Mouse (Mus musculus): Measurements from ENCODE around the gene Fxyd7. TPM values are rescaled to one million over a fixed set of nuclear protein-coding genes. Genes with fewer than 3 reads are reported as not detected.

The Fxyd7 gene
- total RNA-seq (2023), result not detected

DNA sequence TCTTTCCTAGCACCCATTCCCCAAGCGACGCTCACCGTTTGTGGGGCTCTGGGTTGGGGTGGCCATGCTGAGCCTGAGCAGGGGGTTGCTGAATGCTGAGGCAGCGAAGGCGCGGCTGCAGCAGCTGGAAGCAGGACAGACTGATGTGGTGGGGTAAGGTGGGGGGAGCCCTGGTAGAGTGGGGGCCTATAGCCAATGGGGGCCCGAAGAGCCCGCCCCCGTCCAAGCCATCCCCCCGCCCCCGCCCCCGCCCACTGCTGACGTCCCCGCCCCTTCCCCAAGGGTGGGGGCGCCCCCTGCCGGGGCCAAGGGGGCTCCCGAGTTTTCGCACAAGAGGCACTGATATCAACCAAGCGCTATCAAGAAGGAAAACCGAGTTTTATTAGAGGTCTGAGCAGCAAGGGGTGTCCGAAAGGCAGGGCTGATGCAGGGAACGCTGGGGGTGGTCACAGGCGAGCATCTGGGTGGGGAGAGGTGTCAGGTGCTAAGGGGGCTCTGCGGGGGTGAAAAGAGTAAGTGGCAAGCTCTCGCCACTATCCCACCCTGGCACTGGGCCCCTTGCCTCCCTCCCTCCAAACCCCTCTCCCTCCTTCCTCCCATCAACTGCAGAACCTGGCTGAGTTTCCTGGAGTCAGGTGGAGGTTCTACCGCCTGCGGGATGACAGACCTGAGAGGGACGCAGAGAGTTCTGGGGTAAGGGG, at the start of gene Fxyd7:
TSS of gene Fxyd7 (minus strand) at position 147 of the 701 bp plus-strand sequence.

DNA sequence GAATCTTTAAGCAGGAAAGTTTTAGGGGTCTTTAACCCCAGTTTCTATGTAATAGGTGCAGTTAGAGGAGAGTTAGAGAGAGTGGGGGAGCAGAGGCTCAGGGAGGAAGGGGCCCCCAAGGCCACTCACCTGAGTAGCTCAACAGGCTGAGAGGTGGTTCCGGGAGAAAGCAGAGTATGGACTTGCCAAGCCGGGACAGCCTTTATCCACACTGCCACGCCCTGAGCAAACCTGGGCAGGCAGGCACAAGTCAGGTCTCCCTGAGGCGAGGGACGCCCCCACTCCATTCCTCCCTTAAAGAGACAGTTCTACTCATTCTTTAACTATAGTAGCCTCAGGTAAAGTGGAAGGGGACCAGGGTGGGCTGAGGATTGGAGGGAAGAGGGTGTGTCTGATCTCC, 25.2 kb upstream of the Fxyd7 start, which contains the start of gene Fxyd3:
TSS of gene Fxyd3 (minus strand) at position 213 of the 400 bp plus-strand sequence.

DNA sequence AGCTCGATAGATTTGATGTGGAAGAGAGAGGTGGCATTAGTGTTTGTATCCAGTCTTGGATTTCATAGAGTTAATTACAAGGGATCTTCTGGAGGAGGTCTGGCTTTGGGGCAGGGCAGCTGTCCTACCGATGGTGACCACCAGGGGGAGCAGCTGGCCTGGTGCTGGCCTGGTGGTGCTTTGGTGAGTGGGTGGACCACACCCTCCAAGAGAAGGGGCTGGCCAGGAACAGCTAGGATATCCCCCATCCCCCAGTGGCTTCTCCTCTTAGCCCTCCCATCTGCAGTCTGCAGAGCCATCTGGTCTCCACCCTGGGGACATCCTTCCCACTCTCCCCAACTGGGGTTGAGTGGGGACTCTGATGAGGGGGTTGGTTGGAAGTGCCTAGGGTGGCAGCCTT, 7.8 kb upstream of the Fxyd7 start, which contains the start of gene Lgi4:
TSS of gene Lgi4 (plus strand) at position 235 of the 400 bp plus-strand sequence.

DNA sequence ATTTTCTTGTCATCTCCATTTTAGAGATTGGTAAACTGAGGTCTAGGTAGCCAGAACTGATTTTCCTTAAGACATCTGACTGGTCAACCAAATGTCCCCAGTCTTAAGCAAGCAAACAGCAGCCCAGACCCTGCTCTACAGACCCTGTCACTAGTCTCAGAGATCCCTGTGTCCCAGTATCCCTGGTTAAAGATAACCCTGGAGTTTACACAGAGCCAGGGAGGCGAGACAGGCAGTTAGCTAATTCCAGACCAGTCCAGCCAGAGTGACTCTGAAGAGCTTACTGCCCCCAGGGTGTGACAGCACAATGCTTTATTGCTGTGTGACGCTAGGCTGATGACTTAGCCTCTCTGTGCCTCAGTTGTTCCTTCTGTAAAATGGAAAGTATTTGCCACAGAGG, 5.8 kb upstream of the Fxyd7 start, which contains the start of gene Fxyd1:
TSS of gene Fxyd1 (minus strand) at position 129 of the 400 bp plus-strand sequence.

DNA sequence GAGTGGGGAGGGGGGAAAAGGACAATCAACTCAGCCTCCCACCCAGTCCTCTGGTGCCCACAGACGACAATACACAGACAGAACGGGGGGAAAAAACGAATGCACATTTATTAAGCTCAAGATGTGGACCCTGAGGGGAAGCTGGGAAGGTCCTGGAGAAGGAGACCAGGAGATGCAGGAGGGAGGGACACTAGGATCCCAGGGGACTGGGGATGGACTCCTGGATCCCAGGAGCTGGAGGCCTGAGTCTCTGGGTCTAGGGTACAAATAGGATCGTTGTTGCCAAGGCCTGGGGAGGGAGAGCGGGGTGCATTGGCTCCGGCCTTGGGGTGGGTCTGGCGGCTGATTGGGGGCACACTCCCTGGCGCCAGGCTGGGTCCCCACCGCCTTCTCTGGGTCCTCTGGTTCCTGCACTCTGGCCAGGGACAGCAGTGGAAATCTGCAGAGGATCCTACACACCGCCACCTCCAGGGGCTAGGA, 8.8 kb downstream of the Fxyd7 start, which contains the start of gene Fxyd5:
TSS of gene Fxyd5 (minus strand) at position 51 of the 480 bp plus-strand sequence.

Other genes starting within 250 kb of the Fxyd7 start
- 1 to 10 TPM; 1.8 to 2.3 TPM for gene Ffar2, start 227.7 kb downstream of the Fxyd7 start, total RNA-seq (2023)
- not detected for gene Ffar3, start 195.3 kb downstream of the Fxyd7 start, total RNA-seq (2023)
- under 1 TPM; 0.12 to 0.18 TPM for gene Ffar1, start 189.9 kb downstream of the Fxyd7 start, total RNA-seq (2023)
- gene Cd22, start 171.1 kb downstream of the Fxyd7 start, total RNA-seq (2023), result 10 to 100 TPM; 14.0 to 15.4 TPM
- gene Mag, start 136.6 kb downstream of the Fxyd7 start, total RNA-seq (2023), result 1 to 10 TPM; 3.3 to 3.8 TPM
- 1 to 10 TPM; 1.4 to 4.0 TPM for gene Hamp2, start 126.8 kb downstream of the Fxyd7 start, total RNA-seq (2023)
- not detected for gene Hamp, start 107.4 kb downstream of the Fxyd7 start, total RNA-seq (2023)
- gene Usf2, start 94.7 kb downstream of the Fxyd7 start, total RNA-seq (2023), result 100 to 1,000 TPM; 148 to 186 TPM
- gene Lsr, start 78.0 kb downstream of the Fxyd7 start, total RNA-seq (2023), result 10 to 100 TPM; 13.7 to 19.7 TPM
- gene Fam187b, start 77.7 kb downstream of the Fxyd7 start, total RNA-seq (2023), result 1 to 10 TPM; 1.5 to 2.3 TPM
- gene Fxyd5, start 9.0 kb downstream of the Fxyd7 start, total RNA-seq (2023), result 1,000 to 10,000 TPM; 1,032 to 1,279 TPM
- gene Fxyd1, start 5.7 kb upstream of the Fxyd7 start, total RNA-seq (2023), result not detected
- 1 to 10 TPM; 1.7 to 1.9 TPM for gene Lgi4, start 7.9 kb upstream of the Fxyd7 start, total RNA-seq (2023)
- not detected for gene Fxyd3, start 25.2 kb upstream of the Fxyd7 start, total RNA-seq (2023)
- 10 to 100 TPM in 1 of 2 experiments, 1 to 10 TPM in 1; 9.1 to 15.9 TPM for gene Hpn, start 63.8 kb upstream of the Fxyd7 start, total RNA-seq (2023)
- gene Scn1b, start 75.5 kb upstream of the Fxyd7 start, total RNA-seq (2023), result 10 to 100 TPM; 23.9 to 35.9 TPM
- 100 to 1,000 TPM in 1 of 2 experiments, 10 to 100 TPM in 1; 98.0 to 105 TPM for gene Gramd1a, start 104.4 kb upstream of the Fxyd7 start, total RNA-seq (2023)
- gene Scgb2b2, start 239.0 kb upstream of the Fxyd7 start, total RNA-seq (2023), result not detected
- gene Scgb1b2, start 240.4 kb upstream of the Fxyd7 start, total RNA-seq (2023), result not detected

Data from monocyte, adult 59 days (primary cell).